Mouse (Mus musculus): ENCODE measurements around the gene Fam168b. TPM values are rescaled to one million over a fixed set of nuclear protein-coding genes. Genes with fewer than 3 reads are reported as not detected.

The Fam168b gene
- polyA plus RNA-seq, 1 experiment from 2014 or later = 32.6 TPM

- no peak overlapping the region for H3K4me3 ChIP-seq
- 72% methylated on average over 7 of the region's 7 CpGs for WGBS (ENCODE audit: insufficient replicate concordance)
- H3K4me2 ChIP-seq = no peak overlapping the region
- no peaks in the 10 kb centered on the region for H3K27me3 ChIP-seq (replicated peaks)
- ATAC-seq = 0 out of 2 replicates have a peak, but pooled peaks have one; percentile 30
- H3K27ac ChIP-seq = no peak overlapping the region
- H3K36me3 ChIP-seq = peaks cover 91% of the 10 kb centered on the region
- no peaks in the 10 kb centered on the region for H3K4me1 ChIP-seq
- no peaks in the 10 kb centered on the region for H3K9me3 ChIP-seq (replicated peaks)
- no peak overlapping the region for H3K9ac ChIP-seq
Measured at GRCm38 (mm10) chr1:34827900-34828299, 15.0 kb downstream of the Fam168b start.

- no peaks in the 10 kb centered on the region for H3K4me1 ChIP-seq
- ATAC-seq = no peak
- H3K36me3 ChIP-seq = peaks cover 89% of the 10 kb centered on the region
- H3K9ac ChIP-seq = no peak overlapping the region
- H3K4me2 ChIP-seq = no peak overlapping the region
- 83% methylated on average over 9 of the region's 9 CpGs for WGBS (ENCODE audit: insufficient replicate concordance)
- H3K9me3 ChIP-seq (replicated peaks) = no peaks in the 10 kb centered on the region
- H3K27me3 ChIP-seq (replicated peaks) = no peaks in the 10 kb centered on the region
- H3K27ac ChIP-seq = no peak overlapping the region
- no peak overlapping the region for H3K4me3 ChIP-seq
Measured at GRCm38 (mm10) chr1:34825909-34826308, 17.0 kb downstream of the Fam168b start.

- Histone ChIP-seq H3K4me3 (no peak overlapping the region), H3K4me2 (no peak overlapping the region), H3K27ac (no peak overlapping the region), H3K36me3 (peaks cover 96% of the 10 kb centered on the region), H3K9ac (no peak overlapping the region), H3K4me1 (no peaks in the 10 kb centered on the region), H3K27me3 (replicated peaks) (no peaks in the 10 kb centered on the region), H3K9me3 (replicated peaks) (no peaks in the 10 kb centered on the region)
- 81% methylated on average over 8 of the region's 8 CpGs for WGBS (ENCODE audit: insufficient replicate concordance)
- ATAC-seq = no peak
Measured at GRCm38 (mm10) chr1:34824208-34824607, 18.7 kb downstream of the Fam168b start.

- no peak overlapping the region for H3K4me2 ChIP-seq
- no peak overlapping the region for H3K27ac ChIP-seq
- peaks cover 96% of the 10 kb centered on the region for H3K36me3 ChIP-seq
- H3K27me3 ChIP-seq (replicated peaks) = no peaks in the 10 kb centered on the region
- H3K4me1 ChIP-seq = no peaks in the 10 kb centered on the region
- 79% methylated on average over 6 of the region's 6 CpGs for WGBS (ENCODE audit: insufficient replicate concordance)
- H3K4me3 ChIP-seq = no peak overlapping the region
- no peak overlapping the region for H3K9ac ChIP-seq
- ATAC-seq = no peak
- H3K9me3 ChIP-seq (replicated peaks) = no peaks in the 10 kb centered on the region
Measured at GRCm38 (mm10) chr1:34823353-34823752, 19.5 kb downstream of the Fam168b start.

GRCm38 (mm10) chr1:34822746-34823145, 20.1 kb downstream of the Fam168b start:
- H3K4me1 ChIP-seq = no peaks in the 10 kb centered on the region
- H3K27me3 ChIP-seq (replicated peaks) = no peaks in the 10 kb centered on the region
- H3K4me3 ChIP-seq = no peak overlapping the region
- no peaks in the 10 kb centered on the region for H3K9me3 ChIP-seq (replicated peaks)
- 91% methylated on average over 7 of the region's 7 CpGs for WGBS (ENCODE audit: insufficient replicate concordance)
- H3K9ac ChIP-seq = no peak overlapping the region
- no peak overlapping the region for H3K4me2 ChIP-seq
- peaks cover 96% of the 10 kb centered on the region for H3K36me3 ChIP-seq
- no peak overlapping the region for H3K27ac ChIP-seq
- ATAC-seq = no peak

GRCm38 (mm10) chr1:34822003-34822402, 20.9 kb downstream of the Fam168b start:
- peaks cover 96% of the 10 kb centered on the region for H3K36me3 ChIP-seq
- H3K9me3 ChIP-seq (replicated peaks) = no peaks in the 10 kb centered on the region
- H3K4me1 ChIP-seq = no peaks in the 10 kb centered on the region
- ATAC-seq = no peak
- WGBS (ENCODE audit: insufficient replicate concordance) = 83% methylated on average over 7 of the region's 7 CpGs
- H3K27me3 ChIP-seq (replicated peaks) = no peaks in the 10 kb centered on the region
- H3K9ac ChIP-seq = no peak overlapping the region
- no peak overlapping the region for H3K4me2 ChIP-seq
- H3K27ac ChIP-seq = no peak overlapping the region
- no peak overlapping the region for H3K4me3 ChIP-seq

GRCm38 (mm10) chr1:34821411-34821810, 21.5 kb downstream of the Fam168b start:
- 91% methylated on average over 2 of the region's 2 CpGs for WGBS (ENCODE audit: insufficient replicate concordance)
- no peak for ATAC-seq
- Histone ChIP-seq H3K36me3 (peaks cover 96% of the 10 kb centered on the region), H3K4me3 (no peak overlapping the region), H3K9me3 (replicated peaks) (no peaks in the 10 kb centered on the region), H3K9ac (no peak overlapping the region), H3K27me3 (replicated peaks) (no peaks in the 10 kb centered on the region), H3K4me2 (no peak overlapping the region), H3K4me1 (no peaks in the 10 kb centered on the region), H3K27ac (no peak overlapping the region)

- Histone ChIP-seq H3K27ac (no peak overlapping the region), H3K36me3 (peaks cover 98% of the 10 kb centered on the region)
- 81% methylated on average over 6 of the region's 6 CpGs for WGBS (ENCODE audit: insufficient replicate concordance)
Measured at GRCm38 (mm10) chr1:34819225-34819910, 23.5 kb downstream of the Fam168b start.

GRCm38 (mm10) chr1:34815843-34816242, 27.0 kb downstream of the Fam168b start:
- Histone ChIP-seq H3K4me2 (no peak overlapping the region), H3K9me3 (replicated peaks) (no peaks in the 10 kb centered on the region), H3K27me3 (replicated peaks) (no peaks in the 10 kb centered on the region), H3K9ac (no peak overlapping the region), H3K4me1 (no peaks in the 10 kb centered on the region), H3K4me3 (no peak overlapping the region), H3K36me3 (peaks cover 99% of the 10 kb centered on the region), H3K27ac (no peak overlapping the region)
- no peak for ATAC-seq
- 84% methylated on average over 6 of the region's 6 CpGs for WGBS (ENCODE audit: insufficient replicate concordance)

More at GRCm38 (mm10) chr1:34819225-34819910, 23.5 kb downstream of the Fam168b start:
- Histone ChIP-seq H3K4me1 (no peaks in the 10 kb centered on the region), H3K9me3 (replicated peaks) (no peaks in the 10 kb centered on the region), H3K4me2 (no peak overlapping the region), H3K27me3 (replicated peaks) (no peaks in the 10 kb centered on the region), H3K9ac (no peak overlapping the region), H3K4me3 (no peak overlapping the region)
- ATAC-seq = no peak

- 84% methylated on average over 13 of the region's 13 CpGs for WGBS (ENCODE audit: insufficient replicate concordance)
Measured at GRCm38 (mm10) chr1:34812407-34813247, 30.2 kb downstream of the Fam168b start.

GRCm38 (mm10) chr1:34811581-34811980, 31.3 kb downstream of the Fam168b start:
- H3K27me3 ChIP-seq (replicated peaks) = peaks cover 6% of the 10 kb centered on the region
- H3K4me3 ChIP-seq = no peak overlapping the region
- H3K9ac ChIP-seq = no peak overlapping the region
- ATAC-seq = no peak
- no peak overlapping the region for H3K4me2 ChIP-seq
- no peaks in the 10 kb centered on the region for H3K9me3 ChIP-seq (replicated peaks)
- H3K4me1 ChIP-seq = peaks cover under 1% of the 10 kb centered on the region; the same call in 1 of the 2 replicates
- H3K27ac ChIP-seq = no peak overlapping the region
- 83% methylated on average over 6 of the region's 6 CpGs for WGBS (ENCODE audit: insufficient replicate concordance)
- H3K36me3 ChIP-seq = peaks cover 71% of the 10 kb centered on the region

More at GRCm38 (mm10) chr1:34812407-34813247, 30.2 kb downstream of the Fam168b start:
- H3K4me3 ChIP-seq = no peak overlapping the region
- no peaks in the 10 kb centered on the region for H3K27me3 ChIP-seq (replicated peaks)
- no peak for ATAC-seq
- H3K27ac ChIP-seq = no peak overlapping the region
- H3K9ac ChIP-seq = no peak overlapping the region
- no peaks in the 10 kb centered on the region for H3K4me1 ChIP-seq
- no peak overlapping the region for H3K4me2 ChIP-seq
- H3K9me3 ChIP-seq (replicated peaks) = no peaks in the 10 kb centered on the region
- peaks cover 81% of the 10 kb centered on the region for H3K36me3 ChIP-seq

GRCm38 (mm10) chr1:34811035-34811434, 31.8 kb downstream of the Fam168b start:
- no peak for ATAC-seq
- H3K4me3 ChIP-seq = no peak overlapping the region
- H3K27me3 ChIP-seq (replicated peaks) = peaks cover 6% of the 10 kb centered on the region
- H3K9ac ChIP-seq = no peak overlapping the region
- no peaks in the 10 kb centered on the region for H3K9me3 ChIP-seq (replicated peaks)
- no peak overlapping the region for H3K4me2 ChIP-seq
- 62% methylated on average over 6 of the region's 6 CpGs for WGBS (ENCODE audit: insufficient replicate concordance)
- peaks cover 65% of the 10 kb centered on the region for H3K36me3 ChIP-seq
- H3K27ac ChIP-seq = no peak overlapping the region
- H3K4me1 ChIP-seq = peaks cover 6% of the 10 kb centered on the region
